In the genomic region with DNA sequence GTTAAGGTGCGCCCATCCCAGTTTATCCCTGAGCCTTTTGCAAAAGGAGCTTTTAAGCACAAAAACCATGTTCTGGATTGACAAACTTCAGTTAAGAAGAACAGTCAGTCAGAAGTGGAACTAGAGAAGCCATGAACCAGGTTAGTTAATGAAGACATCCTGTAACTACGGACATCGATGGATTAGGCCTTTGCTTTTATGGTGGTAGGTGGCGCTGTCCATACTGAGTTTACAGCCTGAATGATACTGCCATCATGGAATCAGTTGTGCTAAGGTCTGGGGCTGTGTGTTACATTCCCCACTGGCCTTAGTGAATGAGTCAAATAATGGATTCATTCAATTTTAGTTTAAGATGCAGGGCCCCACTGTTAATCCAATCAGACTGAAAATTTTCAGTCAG, we compare ENCODE assay signal across 1 mouse cellular context.
TF ChIP-seq lines count a peak whose summit lies in the region.

No protein-coding gene starts in this region.

TF ChIP-seq in ES-E14, 5 proteins besides CTCF, POLR2A, EP300 and RAD21 (continued from another document):
- TF ChIP-seq HCFC1 (IDR thresholded peaks at IDR 0.05; ENCODE audit: borderline replicate concordance, insufficient read depth, low read length) (no peak), MAFK (IDR thresholded peaks at IDR 0.05; ENCODE audit: insufficient read depth, low read depth, low read length) (no peak), ZC3H11A (IDR thresholded peaks at IDR 0.05; ENCODE audit: borderline replicate concordance, low read depth, low read length) (no peak), CHD2 (IDR thresholded peaks at IDR 0.05; ENCODE audit: low read depth, low read length) (no peak)
